Mouse (Mus musculus) midbrain, postnatal 0 days (tissue): ENCODE results near the gene Scimp. TPM values are rescaled to one million over a fixed set of nuclear protein-coding genes. Genes with fewer than 3 reads are reported as not detected.

Experiments used
- ATAC-seq: fragments of 200-750 bp; cut with Nextera tagmentation; 2 replicates; pipeline ENCODE4 v1.8.0; 2017; ENCODE audit warnings: moderate number of reproducible peaks, mild to moderate bottlenecking, moderate TSS enrichment, moderate library complexity; ENCODE audit not compliant: low FRiP score
- DNase-seq: peaks from one replicate; pipeline ENCODE4 v3.0.0-alpha.2; 2015; ENCODE audit warnings: low spot score
- H3K27ac ChIP-seq: fragments of 300-500 bp; sonication (generic); 2 replicates; pipeline ENCODE4 v1.5.1; 2014; ENCODE audit warnings: low read depth, mild to moderate bottlenecking, low read length, mixed read lengths
- H3K27me3 ChIP-seq: fragments of 300-500 bp; sonication (generic); 2 replicates; pipeline ENCODE4 v1.6.1; 2014; ENCODE audit warnings: low read length, control low read depth, mixed read lengths; ENCODE audit not compliant: insufficient read depth
- H3K36me3 ChIP-seq: fragments of 300-500 bp; sonication (generic); 2 replicates; pipeline ENCODE4 v1.6.1; 2014; ENCODE audit warnings: low read length, control low read depth, mixed read lengths; ENCODE audit not compliant: insufficient read depth
- H3K4me1 ChIP-seq: fragments of 300-500 bp; sonication (generic); 2 replicates; pipeline ENCODE4 v1.6.1; 2014; ENCODE audit warnings: mild to moderate bottlenecking, control low read depth, antibody characterized with exemption, low read length, mixed read lengths; ENCODE audit not compliant: insufficient read depth
- H3K4me2 ChIP-seq: fragments of 300-500 bp; sonication (generic); 2 replicates; pipeline ENCODE4 v1.6.1; 2014; ENCODE audit warnings: low read depth, mild to moderate bottlenecking, low read length, mixed read lengths; ENCODE audit not compliant: poor library complexity, severe bottlenecking
- H3K4me3 ChIP-seq: fragments of 300-500 bp; sonication (generic); 2 replicates; pipeline ENCODE4 v1.5.1; 2014; ENCODE audit warnings: low read depth, mild to moderate bottlenecking, low read length, moderate library complexity
- H3K9ac ChIP-seq: fragments of 300-500 bp; sonication (generic); replicated peaks from 2 replicates; pipeline ENCODE4 v1.6.1; 2014; ENCODE audit warnings: mild to moderate bottlenecking, low read length, moderate library complexity, mixed read lengths; ENCODE audit not compliant: poor library complexity, severe bottlenecking
- H3K9me3 ChIP-seq: fragments of 300-500 bp; sonication (generic); 2 replicates; pipeline ENCODE4 v1.6.1; 2016; ENCODE audit warnings: low read length, control low read depth
- CTCF ChIP-seq: IDR thresholded peaks from 2 replicates; pipeline ENCODE4 v1.5.1; 2016; ENCODE audit warnings: antibody characterized with exemption, mild to moderate bottlenecking
- WGBS: fragments of 180-500 bp; shearing (Covaris S2); extraction: QIAGEN DNeasy Blood & Tissue Kit; methylation state at CpG from one replicate; pipeline ENCODE4 v1.1.7; 2014; 5-methylcytosine and 5-hydroxymethylcytosine counted together
- polyA plus RNA-seq: library from polyadenylated mRNA; unstranded; fragments of >200 nt; fragmentation: Nextera tagmentation; extraction: Ambion mirVana; gene quantifications from 2 replicates; pipeline ENCODE4 v1.2.1, GENCODE M21; 2015
- total RNA-seq: library from RNA; depleted of rRNA; stranded (reverse); fragments of >200 nt; gene quantifications from 2 replicates; pipeline ENCODE4 v1.2.3, GENCODE M21; 2014

Scimp gene
- total and polyA plus RNA-seq, 2 experiments from 2014 or later, result not detected

GRCm38 (mm10) chr11:70802865-70803261 lies 9.5 kb downstream of the Scimp start:
- no peaks in the 10 kb centered on the region for H3K9me3 ChIP-seq
- no peaks in the 10 kb centered on the region for H3K36me3 ChIP-seq
- no peaks in the 10 kb centered on the region for H3K4me1 ChIP-seq
- no peak overlapping the region for H3K4me3 ChIP-seq
- DNase-seq, result no peak
- H3K27me3 ChIP-seq, result no peaks in the 10 kb centered on the region
- WGBS, result 76% methylated on average over 2 of the region's 2 CpGs
- H3K4me2 ChIP-seq, result no peak overlapping the region
- no peak for ATAC-seq
- no peak overlapping the region for H3K27ac ChIP-seq
- no peak for TF ChIP-seq CTCF
- no peak overlapping the region for H3K9ac ChIP-seq

DNA sequence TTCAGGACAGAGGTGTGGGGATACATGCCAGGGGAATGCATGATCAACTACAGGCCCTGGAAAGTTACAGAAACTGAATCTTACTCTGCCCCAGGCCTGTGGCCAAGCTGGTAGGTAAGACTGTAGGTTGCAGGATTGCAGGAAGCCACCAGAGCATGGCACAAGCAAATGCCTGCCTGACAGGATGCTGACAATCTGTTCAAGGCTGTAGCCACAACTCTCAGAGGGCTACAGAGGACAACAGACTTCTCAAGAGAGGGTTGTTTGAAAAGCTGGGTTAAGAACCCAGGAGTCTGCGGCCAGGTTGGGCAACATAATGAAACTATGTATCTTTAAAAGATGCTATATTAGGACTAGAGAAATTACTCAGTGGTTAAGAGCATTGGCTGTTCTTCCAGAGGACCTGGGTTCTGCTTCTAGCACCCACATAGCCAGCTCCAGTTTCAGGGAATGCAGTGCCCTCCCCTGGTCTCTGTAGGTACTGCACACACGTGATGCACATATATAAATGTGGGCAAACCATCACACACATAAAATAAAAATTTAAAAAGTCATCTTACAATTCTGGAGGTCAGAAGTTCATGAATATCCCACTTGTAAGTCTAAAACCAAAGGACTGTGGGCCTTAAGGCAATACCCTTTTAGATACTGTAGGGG lies 10.1 kb downstream of the Scimp start:
- TF ChIP-seq CTCF, result no peak
- no peak overlapping the region for H3K4me2 ChIP-seq
- H3K9ac ChIP-seq, result no peak overlapping the region
- no peaks in the 10 kb centered on the region for H3K36me3 ChIP-seq
- H3K27me3 ChIP-seq, result no peaks in the 10 kb centered on the region
- no peak for DNase-seq
- H3K4me1 ChIP-seq, result no peaks in the 10 kb centered on the region
- ATAC-seq, result no peak
- H3K4me3 ChIP-seq, result no peak overlapping the region
- H3K27ac ChIP-seq, result no peak overlapping the region
- 89% methylated on average over 2 of the region's 2 CpGs for WGBS
- no peaks in the 10 kb centered on the region for H3K9me3 ChIP-seq

- DNase-seq (no peak), ATAC-seq (no peak)
- Histone ChIP-seq H3K4me3 (no peak overlapping the region), H3K9me3 (no peaks in the 10 kb centered on the region), H3K36me3 (no peaks in the 10 kb centered on the region), H3K9ac (no peak overlapping the region), H3K27ac (no peak overlapping the region), H3K4me2 (no peak overlapping the region), H3K27me3 (no peaks in the 10 kb centered on the region), H3K4me1 (no peaks in the 10 kb centered on the region)
- 89% methylated on average over 1 of the region's 1 CpGs for WGBS
- TF ChIP-seq CTCF, result no peak
Observed at GRCm38 (mm10) chr11:70792409-70792808, 20.0 kb downstream of the Scimp start.

- no peaks in the 10 kb centered on the region for H3K36me3 ChIP-seq
- TF ChIP-seq CTCF, result no peak
- no peak overlapping the region for H3K9ac ChIP-seq
- H3K4me1 ChIP-seq, result no peaks in the 10 kb centered on the region
- DNase-seq, result no peak
- 82% methylated on average over 5 of the region's 5 CpGs for WGBS
- no peaks in the 10 kb centered on the region for H3K27me3 ChIP-seq
- H3K27ac ChIP-seq, result no peak overlapping the region
- no peak overlapping the region for H3K4me2 ChIP-seq
- H3K4me3 ChIP-seq, result no peak overlapping the region
- H3K9me3 ChIP-seq, result no peaks in the 10 kb centered on the region
- ATAC-seq, result no peak
Observed at GRCm38 (mm10) chr11:70791676-70792075, 20.7 kb downstream of the Scimp start.

DNA sequence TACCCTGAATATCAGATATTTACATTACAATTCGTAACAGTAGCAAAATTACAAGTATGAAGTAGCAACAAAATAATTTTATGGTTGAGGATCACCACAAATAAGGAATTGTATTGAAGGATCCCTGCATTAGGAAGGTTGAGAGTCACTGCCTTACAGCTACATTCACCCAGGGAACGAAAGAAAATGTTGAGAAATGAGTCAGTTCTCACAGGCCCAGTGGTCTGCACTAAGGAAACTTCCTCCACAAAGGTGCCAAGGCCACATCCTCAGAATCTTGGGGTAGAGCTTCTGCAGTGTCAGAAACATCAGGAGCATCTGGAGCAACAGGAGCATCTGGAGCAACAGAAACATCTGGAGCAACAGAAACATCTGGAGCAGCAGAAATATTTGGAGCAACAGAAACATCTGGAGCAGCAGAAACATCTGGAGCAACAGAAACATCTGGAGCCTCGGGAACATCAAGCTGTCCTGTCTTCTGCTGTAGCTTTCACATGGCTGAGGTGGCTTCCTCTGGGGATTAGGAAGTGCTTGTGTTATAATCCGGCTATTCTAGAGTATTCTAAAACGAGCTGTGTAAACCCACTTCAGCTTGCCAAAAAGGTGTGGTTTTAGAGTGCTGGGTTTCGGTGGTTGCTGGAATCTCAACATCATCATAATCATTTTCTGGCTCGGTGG lies 21.4 kb downstream of the Scimp start:
- Histone ChIP-seq H3K4me2 (no peak overlapping the region), H3K4me3 (no peak overlapping the region), H3K27ac (no peak overlapping the region), H3K4me1 (no peaks in the 10 kb centered on the region), H3K27me3 (no peaks in the 10 kb centered on the region), H3K36me3 (no peaks in the 10 kb centered on the region), H3K9me3 (no peaks in the 10 kb centered on the region), H3K9ac (no peak overlapping the region)
- WGBS, result 74% methylated on average over 7 of the region's 7 CpGs
- no peak for DNase-seq
- no peak for TF ChIP-seq CTCF
- no peak for ATAC-seq

DNA sequence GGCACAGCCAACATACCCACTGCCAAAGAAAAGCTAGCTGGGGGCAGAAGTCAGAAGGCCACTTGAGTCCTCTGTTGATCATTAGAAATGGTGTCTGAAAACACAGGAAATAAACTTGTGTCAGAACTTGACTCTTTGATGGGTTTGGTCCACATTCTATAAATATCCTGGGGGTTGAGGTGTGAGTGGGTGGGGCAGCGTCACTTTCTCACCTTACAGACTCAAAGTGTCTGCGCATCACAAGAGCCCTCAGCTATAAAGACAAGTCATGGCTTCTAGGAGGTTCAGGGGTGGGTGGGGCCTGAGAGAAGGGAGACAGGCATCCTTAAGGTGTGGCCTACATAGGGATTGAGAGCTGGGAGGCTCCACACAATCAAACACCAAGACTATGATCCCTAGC lies 22.0 kb downstream of the Scimp start:
- no peak overlapping the region for H3K4me3 ChIP-seq
- H3K36me3 ChIP-seq, result no peaks in the 10 kb centered on the region
- no peak overlapping the region for H3K9ac ChIP-seq
- no peak for TF ChIP-seq CTCF
- no peaks in the 10 kb centered on the region for H3K27me3 ChIP-seq
- no peak overlapping the region for H3K4me2 ChIP-seq
- H3K27ac ChIP-seq, result no peak overlapping the region
- H3K9me3 ChIP-seq, result no peaks in the 10 kb centered on the region
- DNase-seq (no peak), ATAC-seq (no peak)
- H3K4me1 ChIP-seq, result no peaks in the 10 kb centered on the region
- WGBS, result 88% methylated on average over 2 of the region's 2 CpGs
